Mouse (Mus musculus) neural tube, embryonic 12.5 days (tissue): ENCODE results near the gene Cyp2j6. TPM values are rescaled to one million over a fixed set of nuclear protein-coding genes. Genes with fewer than 3 reads are reported as not detected.
"Not testable (repeated sequence)": the region's sequence is repeated elsewhere in the genome, so short reads cannot be mapped to it uniquely, and the experiment has no call there.

Experiments
- ATAC-seq: fragments of 200-750 bp; cut with Nextera tagmentation; 2 replicates; pipeline ENCODE4 v1.8.0; 2017; ENCODE audit warnings: low read depth, mild to moderate bottlenecking, moderate TSS enrichment, moderate library complexity; ENCODE audit not compliant: low FRiP score
- H3K27ac ChIP-seq: fragments of 300-500 bp; sonication (generic); 2 replicates; pipeline ENCODE4 v1.5.1; 2016
- H3K27me3 ChIP-seq: fragments of 300-500 bp; sonication (generic); replicated peaks from 2 replicates; pipeline ENCODE4 v1.6.1; 2016; ENCODE audit warnings: mild to moderate bottlenecking
- H3K36me3 ChIP-seq: fragments of 300-500 bp; sonication (generic); 2 replicates; pipeline ENCODE4 v1.6.1; 2016; ENCODE audit warnings: mild to moderate bottlenecking
- H3K4me1 ChIP-seq: fragments of 300-500 bp; sonication (generic); 2 replicates; pipeline ENCODE4 v1.6.1; 2016
- H3K4me2 ChIP-seq: fragments of 300-500 bp; sonication (generic); replicated peaks from 2 replicates; pipeline ENCODE4 v1.6.1; 2016; ENCODE audit warnings: mild to moderate bottlenecking
- H3K4me3 ChIP-seq: fragments of 300-500 bp; sonication (generic); 2 replicates; pipeline ENCODE4 v1.5.1; 2016
- H3K9ac ChIP-seq: fragments of 300-500 bp; sonication (generic); 2 replicates; pipeline ENCODE4 v1.6.1; 2016; ENCODE audit warnings: mild to moderate bottlenecking
- H3K9me3 ChIP-seq: fragments of 300-500 bp; sonication (generic); 2 replicates; pipeline ENCODE4 v1.6.1; 2016; ENCODE audit warnings: mild to moderate bottlenecking
- WGBS: fragments of 180-500 bp; shearing (Covaris S2); methylation state at CpG from one replicate; pipeline ENCODE4 v1.1.7; 2016; 5-methylcytosine and 5-hydroxymethylcytosine counted together
- polyA plus RNA-seq: library from polyadenylated mRNA; unstranded; fragments of >200 nt; fragmentation: Nextera tagmentation; extraction: Ambion mirVana; gene quantifications from 2 replicates; pipeline ENCODE4 v1.2.1, GENCODE M21; 2016

Cyp2j6 gene
- polyA plus RNA-seq, result 6.6 and 6.7 TPM in 2 replicates

DNA sequence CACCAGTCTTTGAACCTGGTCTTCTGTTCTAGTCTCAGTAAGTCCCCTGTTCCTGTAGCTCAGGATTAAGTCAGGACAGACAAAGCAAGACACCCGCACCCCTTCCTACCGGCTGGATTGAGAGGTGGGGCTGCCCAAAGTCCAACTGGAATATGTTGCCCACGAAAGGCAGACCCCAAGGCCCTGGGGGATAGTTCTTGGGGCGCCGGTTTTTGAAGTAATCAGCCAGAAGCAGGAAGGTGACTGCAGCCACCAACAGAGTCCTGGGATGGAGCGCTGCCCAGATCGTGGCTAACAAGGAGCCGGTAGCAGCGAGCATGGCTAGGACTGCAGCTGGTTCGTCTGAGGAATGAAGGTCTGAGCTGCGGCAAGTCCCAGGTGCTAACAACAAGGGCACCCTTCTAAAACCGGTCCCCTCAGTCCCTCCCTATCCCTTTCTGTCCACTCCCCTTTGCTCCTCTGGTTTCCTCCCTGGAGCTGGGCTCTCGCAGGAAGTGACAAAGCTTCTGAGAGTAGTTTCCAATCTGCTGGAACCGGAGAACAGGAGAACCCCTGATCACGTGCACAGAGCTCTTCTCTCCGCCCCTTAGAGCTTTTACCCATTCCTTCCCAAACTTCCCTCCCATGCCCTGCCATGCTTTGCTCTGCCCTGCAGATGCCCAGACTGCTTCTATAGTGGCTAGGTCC, at the start of gene Cyp2j6:
TSS of gene Cyp2j6 (minus strand) at position 529 of the 687 bp plus-strand sequence.
- H3K9ac ChIP-seq, result peak within 1 kb of the TSS; percentile 52
- H3K27me3 ChIP-seq, result no peaks in the 10 kb centered on the region
- H3K36me3 ChIP-seq, result no peaks in the 10 kb centered on the region
- H3K9me3 ChIP-seq, result no peaks in the 10 kb centered on the region
- WGBS, result 8% methylated on average over 16 of the region's 16 CpGs
- H3K4me2 ChIP-seq, result peak within 1 kb of the TSS; percentile 62
- H3K4me3 ChIP-seq, result peak within 1 kb of the TSS; percentile 40
- H3K27ac ChIP-seq, result no peak within 1 kb of the TSS
- peak; percentile 87 for ATAC-seq
- no peaks in the 10 kb centered on the region for H3K4me1 ChIP-seq

DNA sequence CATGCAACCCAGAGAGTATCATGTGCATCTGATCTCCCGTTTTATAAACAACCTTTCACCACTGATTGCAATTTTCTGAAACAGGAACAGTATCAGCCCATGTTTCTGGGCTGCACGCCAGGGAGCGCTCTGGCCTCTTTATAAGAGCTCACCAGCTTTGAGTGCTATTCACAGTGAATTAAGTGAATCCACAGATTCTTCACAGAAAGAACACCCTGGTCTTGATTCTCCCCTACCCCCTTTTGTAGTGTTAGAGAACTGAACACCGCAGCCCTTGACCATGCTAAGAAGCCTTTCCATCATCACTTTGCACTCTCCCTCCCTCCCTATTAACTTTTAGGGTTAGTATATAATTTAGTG, 38.3 kb upstream of the Cyp2j6 start:
- ATAC-seq, result peak; percentile 69
- Histone ChIP-seq H3K9ac (no peak overlapping the region), H3K27ac (no peak overlapping the region), H3K4me2 (peak overlapping the region; percentile 59), H3K36me3 (no peaks in the 10 kb centered on the region), H3K9me3 (no peaks in the 10 kb centered on the region), H3K4me3 (no peak overlapping the region), H3K4me1 (no peaks in the 10 kb centered on the region; the same call in 1 of the 2 replicates), H3K27me3 (no peaks in the 10 kb centered on the region)
- WGBS, result 39% methylated on average over 4 of the region's 4 CpGs

DNA sequence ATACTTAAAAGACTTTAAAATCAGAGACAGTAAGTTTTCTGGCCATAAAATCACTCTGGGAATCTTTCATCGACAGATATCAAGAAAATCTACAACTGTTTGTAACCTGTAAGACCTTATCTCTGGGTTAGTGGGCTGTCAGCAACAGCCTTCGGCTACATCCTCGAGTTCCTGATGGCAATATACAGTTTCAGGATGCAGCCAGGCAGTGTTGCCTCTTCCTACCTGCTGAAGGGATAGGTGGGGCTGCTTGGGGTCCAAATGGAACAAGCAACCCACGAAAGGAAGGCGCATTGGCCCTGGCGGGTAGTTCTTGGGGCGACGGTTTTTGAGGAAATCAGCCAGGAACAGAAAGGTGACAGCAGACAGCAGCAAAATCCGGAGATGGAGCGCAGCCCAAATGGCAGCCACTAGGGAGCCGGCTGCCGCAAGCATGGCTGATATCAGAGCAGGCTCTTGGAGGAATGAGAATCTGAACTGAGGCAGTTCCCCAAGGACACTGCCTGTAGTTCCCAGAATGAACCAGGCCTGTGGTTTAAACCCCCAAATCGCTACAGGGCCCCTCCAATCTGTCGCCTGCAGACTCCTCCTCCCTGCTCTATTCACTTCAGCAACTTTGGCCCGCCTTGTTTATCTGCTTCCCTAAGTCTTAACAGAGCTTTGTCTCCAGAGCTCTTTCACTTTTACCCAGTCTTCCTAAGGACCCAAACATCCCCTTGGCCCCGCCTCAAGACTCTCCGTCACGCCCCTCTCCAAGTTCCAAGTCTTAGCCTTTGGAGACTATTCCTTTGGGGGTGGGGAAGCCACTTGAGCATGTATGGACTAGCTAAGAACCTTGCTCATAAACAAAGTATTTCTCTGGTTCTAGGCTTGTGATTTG, 37.7 kb upstream of the Cyp2j6 start, which contains the start of gene Cyp2j9:
TSS of gene Cyp2j9 (minus strand) at position 668 of the 880 bp plus-strand sequence.
- Histone ChIP-seq H3K27me3 (no peaks in the 10 kb centered on the region), H3K4me2 (peak within 1 kb of the TSS; percentile 59), H3K36me3 (no peaks in the 10 kb centered on the region), H3K4me1 (no peaks in the 10 kb centered on the region; the same call in 1 of the 2 replicates), H3K9me3 (no peaks in the 10 kb centered on the region), H3K4me3 (peak within 1 kb of the TSS; percentile 27), H3K27ac (no peak within 1 kb of the TSS), H3K9ac (0 out of 2 replicates have a peak within 1 kb of the TSS, but pooled peaks have one; percentile 18)
- ATAC-seq, result peak; percentile 83
- 19% methylated on average over 18 of the region's 18 CpGs for WGBS

DNA sequence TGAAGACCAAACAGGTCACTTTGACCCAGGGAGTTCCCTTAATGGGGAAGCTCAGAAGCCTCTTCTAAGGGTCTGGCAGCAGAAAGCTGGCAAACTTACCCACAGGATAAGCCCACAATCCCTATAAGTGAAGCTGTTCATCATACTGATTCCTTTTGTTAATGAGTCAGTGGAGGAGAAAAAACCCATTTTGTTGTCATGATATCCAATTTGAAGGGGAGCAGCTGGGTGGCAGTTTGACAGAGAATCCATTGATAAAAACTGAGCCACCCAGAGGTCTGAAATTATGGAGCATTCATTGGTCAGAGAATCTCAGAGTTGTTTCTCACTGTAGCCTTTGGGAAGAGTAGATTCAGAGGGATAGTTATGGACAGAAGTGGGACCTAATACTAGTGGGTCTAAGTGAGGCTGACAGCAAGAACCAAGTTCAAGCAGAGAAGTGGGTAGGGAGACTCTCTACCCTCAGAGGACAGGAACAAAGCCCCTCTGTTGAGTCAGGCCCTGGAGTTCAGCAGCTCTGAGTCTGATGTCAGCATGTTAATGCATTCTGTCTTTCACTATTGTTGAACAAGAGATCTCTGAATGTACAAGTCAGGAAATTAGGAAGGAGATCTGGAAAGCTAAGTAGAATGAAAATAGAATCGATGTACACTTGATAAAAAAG, 28.1 kb upstream of the Cyp2j6 start:
- no peak for ATAC-seq
- Histone ChIP-seq H3K4me1 (no peaks in the 10 kb centered on the region), H3K27ac (no peak overlapping the region), H3K4me3 (no peak overlapping the region), H3K4me2 (no peak overlapping the region), H3K27me3 (no peaks in the 10 kb centered on the region), H3K9ac (no peak overlapping the region), H3K9me3 (no peaks in the 10 kb centered on the region), H3K36me3 (no peaks in the 10 kb centered on the region)
- WGBS, result 69% methylated on average over 1 of the region's 1 CpGs

GRCm38 (mm10) chr4:96580351-96580750, 26.9 kb upstream of the Cyp2j6 start:
- not testable (repeated sequence) for H3K36me3 ChIP-seq, H3K27ac ChIP-seq, H3K4me3 ChIP-seq, ATAC-seq, H3K4me2 ChIP-seq, H3K4me1 ChIP-seq, H3K27me3 ChIP-seq, H3K9me3 ChIP-seq, H3K9ac ChIP-seq
- WGBS, result 71% methylated on average over 6 of the region's 6 CpGs

DNA sequence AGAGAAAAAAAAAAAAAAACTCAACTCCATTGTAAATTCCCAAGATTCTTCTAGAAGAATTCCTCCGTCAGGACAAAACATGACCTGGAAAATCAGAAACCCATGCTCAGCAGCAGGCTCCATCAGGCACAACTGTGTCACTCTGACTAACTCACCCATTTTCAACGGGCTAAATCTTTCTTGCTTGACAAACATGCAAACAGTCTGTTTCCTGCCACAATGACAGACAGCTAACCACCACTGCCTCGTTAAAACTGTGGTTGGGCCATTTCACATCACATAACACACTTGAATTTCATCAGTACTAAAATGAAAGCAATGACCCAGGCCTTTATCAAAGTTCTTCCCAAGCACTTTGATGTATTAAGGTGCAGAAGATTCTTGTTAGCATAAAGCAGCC, 16.0 kb upstream of the Cyp2j6 start:
- Histone ChIP-seq H3K27ac (no peak overlapping the region), H3K4me1 (no peaks in the 10 kb centered on the region), H3K4me3 (no peak overlapping the region), H3K9ac (no peak overlapping the region), H3K4me2 (no peak overlapping the region), H3K36me3 (no peaks in the 10 kb centered on the region), H3K27me3 (no peaks in the 10 kb centered on the region), H3K9me3 (no peaks in the 10 kb centered on the region)
- no peak for ATAC-seq
- WGBS, result 75% methylated on average over 3 of the region's 3 CpGs

- Histone ChIP-seq H3K9ac (no peak overlapping the region), H3K27me3 (no peaks in the 10 kb centered on the region), H3K36me3 (no peaks in the 10 kb centered on the region), H3K27ac (no peak overlapping the region), H3K4me3 (no peak overlapping the region), H3K9me3 (no peaks in the 10 kb centered on the region), H3K4me2 (no peak overlapping the region), H3K4me1 (no peaks in the 10 kb centered on the region)
- ATAC-seq, result no peak
- WGBS, result 89% methylated on average over 1 of the region's 1 CpGs
Measured at GRCm38 (mm10) chr4:96567988-96568387, 14.5 kb upstream of the Cyp2j6 start.

DNA sequence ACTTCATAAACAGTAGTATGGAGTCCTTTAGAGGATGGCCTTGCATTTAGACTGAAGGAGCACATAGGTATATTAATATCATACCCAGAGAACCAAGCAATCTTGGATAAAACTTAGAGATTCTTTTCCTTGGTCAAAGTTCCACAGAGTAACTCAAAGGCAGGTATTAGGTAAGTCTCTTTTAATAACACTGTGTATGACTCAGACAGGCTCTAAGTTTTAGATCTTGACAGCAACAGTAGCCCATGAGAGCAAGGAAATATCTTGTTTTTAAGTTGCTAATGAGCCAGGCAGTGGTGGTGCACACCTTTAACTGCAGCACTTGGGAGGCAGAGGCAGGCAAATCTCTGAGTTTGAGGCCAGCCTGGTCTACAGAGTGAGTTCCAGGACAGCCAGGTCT, 12.3 kb upstream of the Cyp2j6 start:
- Histone ChIP-seq H3K4me2 (no peak overlapping the region), H3K36me3 (no peaks in the 10 kb centered on the region), H3K9me3 (no peaks in the 10 kb centered on the region), H3K4me3 (no peak overlapping the region), H3K27me3 (no peaks in the 10 kb centered on the region), H3K27ac (no peak overlapping the region), H3K4me1 (no peaks in the 10 kb centered on the region), H3K9ac (no peak overlapping the region)
- ATAC-seq, result no peak

DNA sequence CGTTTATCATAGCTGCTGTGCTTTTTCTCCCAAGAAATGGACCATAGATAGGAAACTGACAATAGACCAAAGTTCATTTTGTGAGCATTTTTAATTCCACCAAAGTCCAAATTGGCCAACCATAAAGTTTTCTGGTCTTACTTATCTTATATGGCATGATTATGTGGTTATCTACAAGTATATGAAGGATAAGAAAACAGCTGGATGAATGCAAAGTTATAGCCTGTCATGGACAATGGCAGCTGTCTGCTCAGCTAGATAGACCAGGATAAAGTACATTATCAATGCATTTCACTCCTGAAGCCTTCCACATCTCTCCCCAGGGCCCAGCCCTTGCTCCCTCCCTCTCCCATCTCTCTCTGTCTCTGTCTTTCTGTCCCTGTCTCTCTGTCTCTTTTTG, 7.0 kb upstream of the Cyp2j6 start:
- Histone ChIP-seq H3K27me3 (no peaks in the 10 kb centered on the region), H3K36me3 (no peaks in the 10 kb centered on the region), H3K4me2 (no peak overlapping the region), H3K27ac (no peak overlapping the region), H3K4me1 (no peaks in the 10 kb centered on the region), H3K9ac (no peak overlapping the region), H3K4me3 (no peak overlapping the region), H3K9me3 (no peaks in the 10 kb centered on the region)
- 92% methylated on average over 1 of the region's 1 CpGs for WGBS
- ATAC-seq, result no peak

DNA sequence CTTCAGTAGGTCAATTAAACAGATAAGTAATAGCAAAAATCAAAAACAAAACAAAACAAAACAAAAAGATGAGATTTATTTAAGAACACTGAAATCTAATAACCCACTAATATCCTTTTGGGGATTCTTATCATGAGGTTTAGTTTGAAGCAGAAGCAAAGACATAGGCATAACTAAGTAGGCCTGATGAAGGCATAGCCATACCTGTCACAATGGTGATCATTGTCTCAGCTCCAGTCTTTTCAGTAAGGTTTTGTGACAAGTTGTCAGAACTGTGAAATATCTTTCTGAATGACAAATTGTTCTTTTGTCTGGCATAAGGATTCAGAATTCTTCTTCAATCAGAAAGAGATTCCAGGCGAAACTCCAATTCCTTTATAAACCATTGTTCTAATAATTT, 6.3 kb upstream of the Cyp2j6 start:
- Histone ChIP-seq H3K27me3 (no peaks in the 10 kb centered on the region), H3K9ac (no peak overlapping the region), H3K27ac (no peak overlapping the region), H3K36me3 (no peaks in the 10 kb centered on the region), H3K4me1 (no peaks in the 10 kb centered on the region), H3K4me3 (no peak overlapping the region), H3K4me2 (no peak overlapping the region), H3K9me3 (no peaks in the 10 kb centered on the region)
- no peak for ATAC-seq
- WGBS, result 70% methylated on average over 1 of the region's 1 CpGs

DNA sequence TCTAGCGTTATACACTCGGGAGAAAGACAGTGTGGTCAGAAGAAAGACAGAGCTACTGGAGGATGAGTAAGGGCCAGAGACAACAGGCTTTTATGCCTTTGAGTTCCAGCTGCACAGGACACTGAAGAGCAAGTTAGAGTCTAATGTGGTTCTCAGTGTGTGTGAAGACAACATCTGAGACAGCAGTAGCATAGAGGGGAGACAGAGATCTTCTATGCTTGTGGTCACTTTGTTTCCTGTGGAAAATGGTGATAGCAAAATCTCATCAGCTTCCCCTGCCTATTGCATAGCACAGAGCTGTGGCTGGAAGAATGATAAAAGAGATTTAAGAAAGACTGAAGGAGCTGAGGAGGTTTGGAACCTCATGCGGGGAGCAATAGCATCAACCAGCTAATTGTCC, 1.8 kb downstream of the Cyp2j6 start:
- Histone ChIP-seq H3K9ac (no peak overlapping the region), H3K4me3 (no peak overlapping the region), H3K9me3 (no peaks in the 10 kb centered on the region), H3K36me3 (no peaks in the 10 kb centered on the region), H3K4me1 (no peaks in the 10 kb centered on the region), H3K27ac (no peak overlapping the region), H3K27me3 (no peaks in the 10 kb centered on the region), H3K4me2 (peak overlapping the region; percentile 25)
- no peak for ATAC-seq
- 89% methylated on average over 3 of the region's 3 CpGs for WGBS

- H3K4me3 ChIP-seq, result no peak overlapping the region
- no peaks in the 10 kb centered on the region for H3K9me3 ChIP-seq
- no peaks in the 10 kb centered on the region for H3K4me1 ChIP-seq
- ATAC-seq, result no peak
- no peaks in the 10 kb centered on the region for H3K27me3 ChIP-seq
- no peak overlapping the region for H3K4me2 ChIP-seq
- no peak overlapping the region for H3K9ac ChIP-seq
- no peak overlapping the region for H3K27ac ChIP-seq
- no peaks in the 10 kb centered on the region for H3K36me3 ChIP-seq
- whole genome bisulfite sequencing, result 62% methylated on average over 1 of the region's 1 CpGs
Measured at GRCm38 (mm10) chr4:96545976-96546375, 7.5 kb downstream of the Cyp2j6 start.
